Mouse (Mus musculus) kidney, adult 8-10 months (tissue): Measurements from ENCODE around the gene Dapk3.
"Not testable (repeated sequence)": the region's sequence is repeated elsewhere in the genome, so short reads cannot be mapped to it uniquely, and the experiment has no call there.

ENCODE experiments used
- DNase-seq, 2 experiments: peaks; one replicate each; pipeline ENCODE4 v3.0.0; 2022

The Dapk3 gene

GRCm38 (mm10) chr10:81146296-81146695 lies 36.5 kb upstream of the Dapk3 start:
- no peak for DNase-seq

GRCm38 (mm10) chr10:81151261-81151660 lies 31.5 kb upstream of the Dapk3 start:
- no peak for DNase-seq

- DNase-seq, result no peak
Observed at GRCm38 (mm10) chr10:81152609-81153008, 30.2 kb upstream of the Dapk3 start.

- DNase-seq, result no peak
Observed at GRCm38 (mm10) chr10:81154313-81154712, 28.5 kb upstream of the Dapk3 start.

- no peak for DNase-seq
Observed at GRCm38 (mm10) chr10:81154736-81155135, 28.1 kb upstream of the Dapk3 start.

- peak; percentile 63 to 64 for DNase-seq
Observed at GRCm38 (mm10) chr10:81161602-81162317, 21.0 kb upstream of the Dapk3 start.

- DNase-seq, result no peak
Observed at GRCm38 (mm10) chr10:81162318-81162652, 20.5 kb upstream of the Dapk3 start.

GRCm38 (mm10) chr10:81165118-81165517 lies 17.7 kb upstream of the Dapk3 start:
- DNase-seq, result no peak

- DNase-seq, result peak; percentile 100
Observed at GRCm38 (mm10) chr10:81167200-81168086, 15.4 kb upstream of the Dapk3 start, which contains the start of gene Pias4. TSS of gene Pias4 (minus strand) at chr10:81167923.

- DNase-seq, result no peak
Observed at GRCm38 (mm10) chr10:81168087-81168431, 14.7 kb upstream of the Dapk3 start.

- DNase-seq, result peak; percentile 88 to 90
Observed at GRCm38 (mm10) chr10:81168521-81169244, 14.1 kb upstream of the Dapk3 start.

GRCm38 (mm10) chr10:81169411-81169900 lies 13.3 kb upstream of the Dapk3 start:
- DNase-seq, result not testable (repeated sequence)

- DNase-seq, result peak; percentile 74 to 80
Observed at GRCm38 (mm10) chr10:81173132-81173531, 9.7 kb upstream of the Dapk3 start.

- DNase-seq, result peak; percentile 83 to 91
Observed at GRCm38 (mm10) chr10:81174617-81175344, 8.0 kb upstream of the Dapk3 start.

GRCm38 (mm10) chr10:81175345-81175701 lies 7.5 kb upstream of the Dapk3 start:
- not testable (repeated sequence) for DNase-seq

GRCm38 (mm10) chr10:81175936-81176465 lies 6.8 kb upstream of the Dapk3 start:
- DNase-seq, result no peak

- peak; percentile 99 for DNase-seq
Observed at GRCm38 (mm10) chr10:81176466-81177271, 6.1 kb upstream of the Dapk3 start, which contains the start of gene Eef2. TSS of gene Eef2 (plus strand) at chr10:81176631.

- DNase-seq, result no peak
Observed at GRCm38 (mm10) chr10:81177491-81177925, 5.3 kb upstream of the Dapk3 start.

GRCm38 (mm10) chr10:81177958-81178712 lies 4.7 kb upstream of the Dapk3 start:
- no peak for DNase-seq

- no peak for DNase-seq
Observed at GRCm38 (mm10) chr10:81178927-81179326, 3.9 kb upstream of the Dapk3 start.
